ENCODE assay signal across 21 mouse cellular contexts in genomic region chr13:94258530-94258929, GRCm38 (mm10). TPM values are rescaled to one million over a fixed set of nuclear protein-coding genes. Genes with fewer than 3 reads are reported as not detected.
DNase-seq lines count a peak whose midpoint lies in the region; ATAC-seq and TF ChIP-seq lines count a peak whose summit lies in the region.
"Had no signal": no experiment of that assay in that cellular context is flagged by ENCODE, and none has a peak within 500 bp of the region (broad histone marks: within the 10 kb centered on the region; RNA-seq: fewer than 3 reads in every experiment).

No protein-coding gene starts in this region.

- peak; percentile 62 for ATAC-seq in intestine, postnatal 0 days
- ATAC-seq in intestine, embryonic 16.5 days: no peak
- ATAC-seq in liver, embryonic 11.5 days (replicated peaks; ENCODE audit: low FRiP score): no peak
- no peak for ATAC-seq in cerebellum, adult (ENCODE audit: insufficient number of reproducible peaks, low FRiP score, low TSS enrichment)
- ATAC-seq: CD4-positive, CD25-positive, alpha-beta regulatory T cell, adult 4 months; forebrain, embryonic 15.5 days had no signal

- no peak overlapping the region for H3K4me3 ChIP-seq in intestine, postnatal 0 days (ENCODE audit: low read depth, low read length)
- H3K4me3 ChIP-seq in intestine, embryonic 16.5 days (ENCODE audit: low read length): no peak overlapping the region
- no peak overlapping the region for H3K4me3 ChIP-seq in liver, embryonic 11.5 days (ENCODE audit: low read depth, low read length)
- H3K4me3 ChIP-seq: embryonic facial prominence, embryonic 12.5 days; forebrain, embryonic 15.5 days; heart, embryonic 13.5 days had no signal

- H3K4me2 ChIP-seq in intestine, postnatal 0 days (replicated peaks; ENCODE audit: low read depth): peak overlapping the region; percentile 13; the same call in 1 of the 2 replicates
- no peak overlapping the region for H3K4me2 ChIP-seq in intestine, embryonic 16.5 days (ENCODE audit: low read depth, low read length)
- peak overlapping the region; percentile 44; the same call in 1 of the 2 replicates for H3K4me2 ChIP-seq in liver, embryonic 11.5 days
- H3K4me2 ChIP-seq: embryonic facial prominence, embryonic 12.5 days; forebrain, embryonic 15.5 days; heart, embryonic 13.5 days had no signal

- H3K27ac ChIP-seq in intestine, postnatal 0 days (ENCODE audit: low read depth, low read length): no peak overlapping the region
- no peak overlapping the region for H3K27ac ChIP-seq in intestine, embryonic 16.5 days (ENCODE audit: low read length)
- no peak overlapping the region for H3K27ac ChIP-seq in liver, embryonic 11.5 days (ENCODE audit: low read depth, low read length)
- H3K27ac ChIP-seq: embryonic facial prominence, embryonic 12.5 days; forebrain, embryonic 15.5 days; heart, embryonic 13.5 days had no signal

- H3K9ac ChIP-seq in intestine, postnatal 0 days (ENCODE audit: low read depth, low read length): no peak overlapping the region
- no peak overlapping the region for H3K9ac ChIP-seq in intestine, embryonic 16.5 days (ENCODE audit: low read depth, low read length)
- H3K9ac ChIP-seq in liver, embryonic 11.5 days (ENCODE audit: low read depth, low read length): no peak overlapping the region
- H3K9ac ChIP-seq: embryonic facial prominence, embryonic 12.5 days; forebrain, embryonic 15.5 days; heart, embryonic 13.5 days had no signal

- H3K36me3 ChIP-seq in intestine, postnatal 0 days (ENCODE audit: control insufficient read depth, insufficient read depth): no peaks in the 10 kb centered on the region
- H3K36me3 ChIP-seq in intestine, embryonic 16.5 days (ENCODE audit: control insufficient read depth, insufficient read depth, low read length): no peaks in the 10 kb centered on the region
- H3K36me3 ChIP-seq in liver, embryonic 11.5 days (ENCODE audit: control insufficient read depth, insufficient read depth, low read length): no peaks in the 10 kb centered on the region
- H3K36me3 ChIP-seq: embryonic facial prominence, embryonic 12.5 days; forebrain, embryonic 15.5 days; G1E; heart, embryonic 13.5 days had no signal

- peaks cover 15% of the 10 kb centered on the region for H3K4me1 ChIP-seq in intestine, postnatal 0 days (replicated peaks; ENCODE audit: control insufficient read depth, insufficient read depth, low read length)
- peaks cover 12% of the 10 kb centered on the region for H3K4me1 ChIP-seq in intestine, embryonic 16.5 days (ENCODE audit: control insufficient read depth, insufficient read depth, low read length)
- peaks cover 40% of the 10 kb centered on the region for H3K4me1 ChIP-seq in liver, embryonic 11.5 days (replicated peaks; ENCODE audit: control insufficient read depth, insufficient read depth, low read length)
- H3K4me1 ChIP-seq: embryonic facial prominence, embryonic 12.5 days; forebrain, embryonic 15.5 days had no signal

- no peaks in the 10 kb centered on the region for H3K9me3 ChIP-seq in intestine, postnatal 0 days (ENCODE audit: control insufficient read depth)
- no peaks in the 10 kb centered on the region for H3K9me3 ChIP-seq in intestine, embryonic 16.5 days (ENCODE audit: control insufficient read depth, low read length)
- no peaks in the 10 kb centered on the region for H3K9me3 ChIP-seq in liver, embryonic 11.5 days (ENCODE audit: control insufficient read depth, low read length)
- H3K9me3 ChIP-seq: embryonic facial prominence, embryonic 12.5 days; forebrain, embryonic 15.5 days; G1E; heart, embryonic 13.5 days had no signal

- no peaks in the 10 kb centered on the region for H3K27me3 ChIP-seq in intestine, postnatal 0 days (replicated peaks; ENCODE audit: control insufficient read depth, insufficient read depth, low read length)
- no peaks in the 10 kb centered on the region for H3K27me3 ChIP-seq in intestine, embryonic 16.5 days (replicated peaks; ENCODE audit: control insufficient read depth, insufficient read depth, low read length)
- H3K27me3 ChIP-seq in liver, embryonic 11.5 days (replicated peaks; ENCODE audit: control insufficient read depth, insufficient read depth, low read length): no peaks in the 10 kb centered on the region
- H3K27me3 ChIP-seq: embryonic facial prominence, embryonic 12.5 days; forebrain, embryonic 15.5 days; heart, embryonic 13.5 days had no signal

- 53% methylated on average over 6 of the region's 6 CpGs for WGBS in intestine, postnatal 0 days
- WGBS in intestine, embryonic 16.5 days: 72% methylated on average over 6 of the region's 6 CpGs
- 81% methylated on average over 6 of the region's 6 CpGs for WGBS in liver, embryonic 11.5 days

- no peak for TF ChIP-seq CTCF in intestine, postnatal 0 days (IDR thresholded peaks at IDR 0.05; ENCODE audit: low read depth)

- DNase-seq in kidney, adult 9 months: peak; percentile 54
- no peak for DNase-seq in kidney, adult 18-20 months
- no peak for DNase-seq in liver, embryonic 11.5 days (ENCODE audit: low spot score)
- no peak for DNase-seq in liver
- DNase-seq: adrenal gland, adult 8-10 months; adrenal gland, postnatal 36 days; B cell, adult 2 months; cerebellum, adult 11 months; cerebellum, adult 8-10 months; cerebellum, postnatal 25 days; gastrocnemius, postnatal 36 days; heart, adult 11 months; heart, postnatal 36 days had no signal

RNA-seq across cellular contexts. Expression of gene Scamp1, which starts 27.1 kb away (rescaled TPM):
- polyA plus RNA-seq in intestine, postnatal 0 days (2015; fragmentation: Nextera tagmentation; extraction: Ambion mirVana): 11.8 and 14.0 TPM in 2 replicates
- 26.9 and 29.1 TPM in 2 replicates for polyA plus RNA-seq in intestine, embryonic 16.5 days (2015; fragmentation: Nextera tagmentation; extraction: Ambion mirVana)
- polyA plus RNA-seq in liver, embryonic 11.5 days (2014; fragmentation: Nextera tagmentation; extraction: Ambion mirVana): 16.7 and 20.2 TPM in 2 replicates
- polyA plus RNA-seq: G1E had no signal
